Mouse (Mus musculus) neural tube, embryonic 11.5 days (tissue): ENCODE results near the gene Panx3. TPM values are rescaled to one million over a fixed set of nuclear protein-coding genes. Genes with fewer than 3 reads are reported as not detected.
A peak's percentile ranks its signal among the peaks of the same experiment; 100 is the strongest.

Experiments
- ATAC-seq: fragments of 200-750 bp; cut with Nextera tagmentation; 2 replicates; pipeline ENCODE4 v1.8.0; 2017; ENCODE audit warnings: moderate number of reproducible peaks, mild to moderate bottlenecking, moderate TSS enrichment, moderate library complexity; ENCODE audit not compliant: insufficient read depth, low FRiP score, low TSS enrichment
- DNase-seq: peaks from one replicate; pipeline ENCODE4 v3.0.0-alpha.2; 2015; ENCODE audit warnings: low spot score
- H3K27ac ChIP-seq: fragments of 300-500 bp; sonication (generic); 2 replicates; pipeline ENCODE4 v1.5.1; 2014; ENCODE audit warnings: low read depth, mild to moderate bottlenecking, low read length
- H3K27me3 ChIP-seq: fragments of 300-500 bp; sonication (generic); 2 replicates; pipeline ENCODE4 v1.6.1; 2014; ENCODE audit warnings: mild to moderate bottlenecking, low read length, mixed read lengths; ENCODE audit not compliant: control insufficient read depth, insufficient read depth
- H3K36me3 ChIP-seq: fragments of 300-500 bp; sonication (generic); 2 replicates; pipeline ENCODE4 v1.6.1; 2014; ENCODE audit warnings: mild to moderate bottlenecking, low read length, moderate library complexity, mixed read lengths; ENCODE audit not compliant: control insufficient read depth, insufficient read depth
- H3K4me1 ChIP-seq: fragments of 300-500 bp; sonication (generic); 2 replicates; pipeline ENCODE4 v1.6.1; 2014; ENCODE audit warnings: low read length, mixed read lengths; ENCODE audit not compliant: control insufficient read depth, insufficient read depth
- H3K4me2 ChIP-seq: fragments of 300-500 bp; sonication (generic); 2 replicates; pipeline ENCODE4 v1.6.1; 2014; ENCODE audit warnings: low read depth, mild to moderate bottlenecking, moderate library complexity
- H3K4me3 ChIP-seq: fragments of 300-500 bp; sonication (generic); 2 replicates; pipeline ENCODE4 v1.5.1; 2014; ENCODE audit warnings: low read depth, low read length
- H3K9ac ChIP-seq: fragments of 300-500 bp; sonication (generic); 2 replicates; pipeline ENCODE4 v1.6.1; 2014; ENCODE audit warnings: mild to moderate bottlenecking, low read length
- H3K9me3 ChIP-seq: fragments of 300-500 bp; sonication (generic); 2 replicates; pipeline ENCODE4 v1.6.1; 2016; ENCODE audit warnings: low read length; ENCODE audit not compliant: control insufficient read depth
- WGBS: fragments of 180-500 bp; shearing (Covaris S2); extraction: QIAGEN DNeasy Blood & Tissue Kit; methylation state at CpG from one replicate; pipeline ENCODE4 v1.1.7; 2014; 5-methylcytosine and 5-hydroxymethylcytosine counted together
- polyA plus RNA-seq: library from polyadenylated mRNA; unstranded; fragments of >200 nt; fragmentation: Nextera tagmentation; extraction: Ambion mirVana; gene quantifications from 2 replicates; pipeline ENCODE4 v1.2.1, GENCODE M21; 2014

Gene Panx3
- polyA plus RNA-seq, 1 experiment from 2014 or later: not detected

DNA sequence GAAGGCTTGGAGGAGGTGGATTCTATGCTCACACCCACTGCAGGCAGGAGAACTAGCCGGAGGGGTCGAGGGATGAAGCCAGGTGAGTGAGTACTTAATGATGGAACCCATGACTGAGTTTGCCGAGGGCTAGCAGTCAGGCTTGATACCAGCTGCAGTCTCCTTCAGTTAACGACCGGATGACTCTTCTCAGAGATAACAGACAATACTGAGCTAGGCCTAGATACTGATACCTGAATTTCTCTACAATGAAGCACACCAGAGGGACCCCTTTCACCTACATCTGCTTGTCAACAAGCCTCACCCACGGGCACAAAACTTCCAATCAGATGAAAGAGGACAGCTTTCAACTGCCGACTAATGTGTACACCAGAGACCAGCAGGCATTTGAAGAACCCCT is 3.0 kb downstream of the Panx3 start:
- H3K9me3 ChIP-seq: no peaks in the 10 kb centered on the region
- 77% methylated on average over 7 of the region's 7 CpGs for WGBS
- H3K27me3 ChIP-seq: no peaks in the 10 kb centered on the region
- no peak overlapping the region for H3K4me3 ChIP-seq
- H3K9ac ChIP-seq: no peak overlapping the region
- no peaks in the 10 kb centered on the region for H3K36me3 ChIP-seq
- H3K4me1 ChIP-seq: no peaks in the 10 kb centered on the region
- H3K27ac ChIP-seq: no peak overlapping the region
- no peak for DNase-seq
- H3K4me2 ChIP-seq: no peak overlapping the region
- no peak for ATAC-seq

DNA sequence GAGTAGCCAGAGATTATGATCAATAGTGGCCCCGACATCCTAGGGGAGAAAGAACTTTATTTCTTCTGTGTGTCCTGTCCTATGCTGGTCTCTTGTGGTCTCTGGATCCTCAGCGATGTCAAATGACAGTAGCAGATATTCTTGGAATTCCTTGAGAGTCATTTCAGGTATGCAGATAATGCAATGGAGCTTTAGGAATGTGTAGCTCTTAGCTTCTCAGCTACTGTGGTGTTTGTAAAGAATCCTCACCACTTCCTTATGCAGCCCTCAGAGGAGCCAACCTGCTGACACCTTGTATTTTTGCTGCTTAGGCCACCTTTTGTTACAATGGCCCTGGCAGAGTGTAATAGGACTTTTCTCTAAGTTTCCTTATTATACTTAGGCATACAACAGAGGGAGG is 4.4 kb downstream of the Panx3 start:
- 76% methylated on average over 2 of the region's 2 CpGs for WGBS

DNA sequence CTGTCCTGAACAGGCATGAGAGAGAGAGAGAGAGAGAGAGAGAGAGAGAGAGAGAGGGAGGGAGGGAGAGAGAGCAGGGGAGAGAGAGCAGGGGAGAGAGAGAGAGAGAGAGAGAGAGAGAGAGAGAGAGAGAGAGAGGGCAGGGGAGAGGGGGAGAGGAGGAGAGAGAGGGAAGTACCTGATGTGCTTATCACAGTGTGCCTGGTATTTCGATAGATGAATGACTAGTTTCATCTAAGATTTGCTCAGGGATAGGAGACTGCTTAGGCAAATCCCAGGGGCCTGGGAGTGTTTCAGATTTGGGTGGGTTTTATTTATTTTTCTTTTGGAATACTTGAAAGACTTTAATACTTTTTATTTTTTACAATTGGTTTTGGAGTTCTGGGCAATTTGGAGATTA is 5.8 kb downstream of the Panx3 start:
- Histone ChIP-seq H3K9me3 (no peaks in the 10 kb centered on the region), H3K27me3 (no peaks in the 10 kb centered on the region), H3K4me2 (no peak overlapping the region), H3K4me1 (no peaks in the 10 kb centered on the region), H3K4me3 (no peak overlapping the region), H3K36me3 (no peaks in the 10 kb centered on the region), H3K9ac (no peak overlapping the region), H3K27ac (no peak overlapping the region)
- DNase-seq: no peak
- ATAC-seq: no peak
- 79% methylated on average over 1 of the region's 1 CpGs for WGBS

More for the DNA sequence above, 4.4 kb downstream of the Panx3 start:
- no peak overlapping the region for H3K9ac ChIP-seq
- H3K27me3 ChIP-seq: no peaks in the 10 kb centered on the region
- no peak overlapping the region for H3K4me3 ChIP-seq
- H3K4me2 ChIP-seq: no peak overlapping the region
- H3K27ac ChIP-seq: no peak overlapping the region
- no peaks in the 10 kb centered on the region for H3K36me3 ChIP-seq
- ATAC-seq (no peak), DNase-seq (no peak)
- H3K4me1 ChIP-seq: no peaks in the 10 kb centered on the region
- H3K9me3 ChIP-seq: no peaks in the 10 kb centered on the region

DNA sequence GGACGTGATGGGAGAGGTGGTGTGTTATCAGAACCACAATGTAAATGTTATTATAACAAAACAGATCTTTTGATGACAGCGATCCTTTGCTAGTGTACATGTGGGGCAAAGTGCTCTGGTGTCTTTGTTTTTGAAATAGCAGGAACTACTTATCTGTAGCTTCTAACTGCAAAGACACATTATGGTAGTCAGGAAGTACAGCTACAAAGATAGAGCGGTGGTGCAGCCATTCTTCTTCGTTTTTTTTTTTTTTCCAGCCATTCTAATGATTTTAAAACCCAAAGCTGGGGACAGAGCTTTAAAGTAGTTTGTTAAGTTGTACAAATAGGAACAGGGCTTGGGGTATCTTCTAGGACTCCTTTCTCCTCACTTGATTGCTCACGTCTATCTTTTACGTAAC is 9.6 kb downstream of the Panx3 start:
- Histone ChIP-seq H3K4me2 (no peak overlapping the region), H3K27me3 (no peaks in the 10 kb centered on the region), H3K9me3 (no peaks in the 10 kb centered on the region), H3K4me3 (no peak overlapping the region), H3K4me1 (no peaks in the 10 kb centered on the region; the same call in 1 of the 2 replicates), H3K27ac (no peak overlapping the region), H3K9ac (no peak overlapping the region), H3K36me3 (no peaks in the 10 kb centered on the region)
- DNase-seq (no peak), ATAC-seq (no peak)
- 87% methylated on average over 6 of the region's 6 CpGs for WGBS

DNA sequence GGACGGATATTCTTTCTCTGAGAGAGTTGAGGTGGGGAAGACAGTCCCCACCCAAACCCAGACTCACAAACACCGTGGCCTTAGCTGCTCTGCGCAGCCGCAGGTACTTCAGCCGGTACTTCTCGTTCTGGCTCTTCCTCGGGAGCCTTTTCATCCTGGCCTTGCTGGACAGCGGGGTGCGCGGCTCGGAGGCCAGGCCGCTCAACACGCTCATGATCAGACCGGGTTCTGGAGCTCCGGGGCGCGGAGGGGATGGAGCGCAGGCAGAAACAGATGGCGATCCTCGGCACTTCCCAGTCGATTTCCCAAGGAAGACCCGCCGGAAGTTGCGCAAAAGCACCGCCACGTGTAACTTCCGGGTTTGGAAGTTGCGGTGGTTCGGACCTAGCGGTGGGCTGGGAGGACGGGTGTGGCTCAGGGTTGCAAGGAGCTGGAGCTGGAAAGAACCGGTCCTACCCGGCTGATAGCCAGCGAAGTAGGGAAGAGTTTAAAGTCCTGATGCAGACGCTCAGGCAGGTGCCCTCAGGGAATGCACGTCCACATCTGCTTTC is 12.0 kb downstream of the Panx3 start, which contains the start of gene Tbrg1:
Gene Tbrg1 (minus strand): TSS at position 382 of the 551 bp plus-strand sequence.
- no peaks in the 10 kb centered on the region for H3K27me3 ChIP-seq
- H3K27ac ChIP-seq: peak within 1 kb of the TSS; percentile 34
- under 1% methylated on average over 36 of the region's 36 CpGs for WGBS
- H3K4me2 ChIP-seq: peak within 1 kb of the TSS; percentile 78
- H3K4me3 ChIP-seq: peak within 1 kb of the TSS; percentile 67
- DNase-seq (peak; percentile 88), ATAC-seq (peak; percentile 90)
- H3K9me3 ChIP-seq: no peaks in the 10 kb centered on the region
- H3K36me3 ChIP-seq: peaks cover 3% of the 10 kb centered on the region; the same call in 1 of the 2 replicates
- no peaks in the 10 kb centered on the region; the same call in 1 of the 2 replicates for H3K4me1 ChIP-seq
- peak within 1 kb of the TSS; percentile 86 for H3K9ac ChIP-seq

DNA sequence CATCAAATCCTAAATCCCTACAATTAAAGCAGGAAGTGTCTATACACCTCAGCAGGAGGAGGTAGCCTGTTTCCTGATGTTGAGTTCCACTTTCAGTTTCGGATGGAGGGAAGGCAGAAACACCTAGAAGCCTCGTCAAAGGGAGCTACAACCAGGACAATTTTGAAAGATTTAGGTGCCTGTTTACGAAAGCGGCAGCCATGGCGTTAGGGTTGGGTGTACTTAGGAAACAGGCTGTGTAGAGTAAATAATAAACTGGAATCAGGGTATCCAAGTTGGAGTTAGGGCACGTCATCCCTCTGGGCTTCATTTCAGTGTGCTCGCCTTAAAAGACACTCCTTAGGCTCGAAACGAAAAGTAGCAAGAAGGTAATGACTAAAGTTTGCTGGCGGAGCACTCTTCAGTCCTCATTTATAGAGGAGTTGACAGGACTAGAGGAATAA is 12.6 kb downstream of the Panx3 start:
- Histone ChIP-seq H3K36me3 (peaks cover 5% of the 10 kb centered on the region; the same call in 1 of the 2 replicates), H3K9me3 (no peaks in the 10 kb centered on the region), H3K27ac (peak overlapping the region; percentile 34), H3K9ac (peak overlapping the region; percentile 86), H3K4me2 (peak overlapping the region; percentile 78), H3K4me1 (no peaks in the 10 kb centered on the region; the same call in 1 of the 2 replicates), H3K4me3 (peak overlapping the region; percentile 67), H3K27me3 (no peaks in the 10 kb centered on the region)
- ATAC-seq: peak; percentile 22; the same call in 1 of the 2 replicates
- no peak for DNase-seq
- WGBS: 3% methylated on average over 10 of the region's 10 CpGs

DNA sequence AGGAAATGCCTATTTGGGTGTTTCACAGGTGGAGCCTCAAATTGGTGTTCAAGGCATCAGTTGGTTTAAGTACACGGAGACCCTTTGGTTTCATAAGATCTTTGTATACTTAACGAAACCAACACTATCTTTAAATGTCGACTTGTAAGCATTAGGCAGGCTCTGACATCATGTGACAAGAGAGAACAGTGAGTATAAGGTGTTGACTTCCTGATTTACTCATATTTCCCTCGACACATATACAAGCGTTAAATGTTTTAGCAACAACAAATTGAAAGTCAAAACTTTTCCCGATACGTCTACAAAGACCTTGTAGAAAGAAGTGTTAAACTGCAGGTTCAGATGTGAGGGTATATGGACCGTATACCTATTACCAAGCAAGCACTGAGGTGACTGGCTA is 13.1 kb downstream of the Panx3 start:
- Histone ChIP-seq H3K9me3 (no peaks in the 10 kb centered on the region), H3K4me3 (peak overlapping the region; percentile 67), H3K4me1 (no peaks in the 10 kb centered on the region; the same call in 1 of the 2 replicates), H3K36me3 (peaks cover 5% of the 10 kb centered on the region; the same call in 1 of the 2 replicates), H3K27ac (no peak overlapping the region), H3K4me2 (peak overlapping the region; percentile 78), H3K9ac (no peak overlapping the region), H3K27me3 (no peaks in the 10 kb centered on the region)
- WGBS: 73% methylated on average over 8 of the region's 8 CpGs
- DNase-seq (no peak), ATAC-seq (no peak)

DNA sequence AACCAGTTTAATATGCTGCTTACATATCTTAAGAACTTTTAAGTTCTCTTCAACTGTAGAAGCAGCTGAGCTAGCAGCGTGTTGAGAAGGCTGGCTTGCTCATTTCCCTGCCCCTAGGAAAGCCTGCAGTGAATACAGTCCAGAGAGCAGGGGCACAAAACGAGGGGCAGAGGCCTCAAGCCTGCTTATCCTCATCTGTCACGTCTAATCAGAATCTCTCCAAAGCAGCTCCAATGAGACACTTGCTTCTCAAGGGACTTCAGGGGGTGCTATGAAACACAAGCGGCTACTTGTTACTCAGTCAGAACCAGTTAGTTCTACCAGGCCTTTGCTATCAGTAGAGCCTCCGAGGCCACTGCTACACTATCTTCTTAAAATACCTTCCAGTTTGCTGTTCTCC is 15.2 kb downstream of the Panx3 start:
- Histone ChIP-seq H3K27ac (no peak overlapping the region), H3K4me1 (no peaks in the 10 kb centered on the region; the same call in 1 of the 2 replicates), H3K27me3 (no peaks in the 10 kb centered on the region), H3K36me3 (peaks cover 13% of the 10 kb centered on the region), H3K4me3 (no peak overlapping the region), H3K4me2 (no peak overlapping the region), H3K9me3 (no peaks in the 10 kb centered on the region), H3K9ac (no peak overlapping the region)
- no peak for DNase-seq
- 88% methylated on average over 5 of the region's 5 CpGs for WGBS
- ATAC-seq: no peak

DNA sequence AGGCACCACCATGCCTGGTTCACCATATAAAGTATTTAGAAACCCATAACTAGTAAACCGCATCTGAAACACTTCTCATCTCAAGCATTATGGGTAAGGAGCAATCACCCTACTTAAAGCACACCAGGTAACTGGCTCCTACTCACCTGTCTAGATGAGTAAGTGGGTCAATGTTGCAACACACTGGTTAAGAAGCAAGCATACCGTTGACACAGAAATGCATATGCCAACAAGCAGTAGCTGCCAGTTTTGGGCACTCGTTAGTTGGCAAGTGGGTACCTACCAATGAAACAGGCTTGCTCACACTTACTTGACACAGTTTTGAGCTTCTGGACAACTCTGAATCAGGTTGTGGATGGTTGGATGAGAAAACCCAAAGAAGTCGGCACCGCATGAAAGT is 18.4 kb downstream of the Panx3 start:
- WGBS: 92% methylated on average over 5 of the region's 5 CpGs
- no peak for ATAC-seq
- peaks cover 13% of the 10 kb centered on the region for H3K36me3 ChIP-seq

More for the DNA sequence above, 18.4 kb downstream of the Panx3 start:
- H3K9me3 ChIP-seq: no peaks in the 10 kb centered on the region
- H3K27ac ChIP-seq: no peak overlapping the region
- H3K9ac ChIP-seq: no peak overlapping the region
- no peaks in the 10 kb centered on the region for H3K4me1 ChIP-seq
- H3K4me3 ChIP-seq: no peak overlapping the region
- no peak for DNase-seq
- no peaks in the 10 kb centered on the region for H3K27me3 ChIP-seq
- no peak overlapping the region for H3K4me2 ChIP-seq
